Mouse (Mus musculus): ENCODE results near the gene Calml4. TPM values are rescaled to one million over a fixed set of nuclear protein-coding genes. Genes with fewer than 3 reads are reported as not detected.

Gene Calml4
- polyA plus RNA-seq, 1 experiment from 2014 or later, result 107 TPM

GRCm38 (mm10) chr9:62920877-62921276 is 63.0 kb downstream of the Calml4 start:
- no peaks in the 10 kb centered on the region for H3K9me3 ChIP-seq (replicated peaks)
- no peak overlapping the region for H3K27ac ChIP-seq
- WGBS, result 70% methylated on average over 2 of the region's 2 CpGs
- H3K4me2 ChIP-seq, result no peak overlapping the region
- no peak overlapping the region for H3K4me3 ChIP-seq (replicated peaks)
- ATAC-seq (replicated peaks; ENCODE audit: low FRiP score), result no peak
- H3K9ac ChIP-seq, result no peak overlapping the region
- H3K36me3 ChIP-seq, result peaks cover 40% of the 10 kb centered on the region
- H3K4me1 ChIP-seq, result no peaks in the 10 kb centered on the region
- no peaks in the 10 kb centered on the region for H3K27me3 ChIP-seq

GRCm38 (mm10) chr9:62924886-62925610 is 67.2 kb downstream of the Calml4 start:
- Histone ChIP-seq H3K9ac (no peak overlapping the region), H3K4me1 (no peaks in the 10 kb centered on the region), H3K36me3 (peaks cover 17% of the 10 kb centered on the region), H3K4me3 (replicated peaks) (no peak overlapping the region), H3K27ac (no peak overlapping the region), H3K9me3 (replicated peaks) (no peaks in the 10 kb centered on the region), H3K4me2 (no peak overlapping the region), H3K27me3 (no peaks in the 10 kb centered on the region)
- 83% methylated on average over 2 of the region's 2 CpGs for WGBS
- no peak for ATAC-seq (replicated peaks; ENCODE audit: low FRiP score)

Other genes starting within 250 kb of the Calml4 start
- gene Itga11, start 180.3 kb upstream of the Calml4 start, polyA plus RNA-seq (2015; fragmentation: Nextera tagmentation; extraction: Ambion mirVana), result 1.2 and 1.4 TPM in 2 replicates
- gene Fem1b, start 46.1 kb upstream of the Calml4 start, polyA plus RNA-seq (2015; fragmentation: Nextera tagmentation; extraction: Ambion mirVana), result 22.7 and 23.2 TPM in 2 replicates
- gene Cln6, start 19.3 kb upstream of the Calml4 start, polyA plus RNA-seq (2015; fragmentation: Nextera tagmentation; extraction: Ambion mirVana), result 23.2 and 27.1 TPM in 2 replicates
- 58.1 and 62.5 TPM in 2 replicates for gene Pias1, start 129.8 kb downstream of the Calml4 start, polyA plus RNA-seq (2015; fragmentation: Nextera tagmentation; extraction: Ambion mirVana)